Mouse (Mus musculus) adrenal gland, postnatal 14 days (tissue): ENCODE results near the gene Gm6408. TPM values are rescaled to one million over a fixed set of nuclear protein-coding genes. Genes with fewer than 3 reads are reported as not detected.

ENCODE experiments used
- total RNA-seq: library from RNA; stranded (reverse); gene quantifications from 2 replicates; pipeline ENCODE4 v1.2.3, GENCODE M21; 2021

Gm6408 gene
- total RNA-seq, 1 experiment from 2014 or later: not detected

Other genes starting within 250 kb of the Gm6408 start
- gene Wasf3, start 97.0 kb upstream of the Gm6408 start, total RNA-seq: 19.2 and 21.2 TPM in 2 replicates
- not detected in 2 replicates for gene Gm6370, start 9.4 kb downstream of the Gm6408 start, total RNA-seq
- not detected in 2 replicates for gene 4930449I24Rik, start 20.4 kb downstream of the Gm6408 start, total RNA-seq
- not detected in 2 replicates for gene Gm3402, start 32.2 kb downstream of the Gm6408 start, total RNA-seq
- gene Gm3404, start 43.8 kb downstream of the Gm6408 start, total RNA-seq: not detected in 2 replicates
- gene Gm3409, start 55.7 kb downstream of the Gm6408 start, total RNA-seq: not detected in 2 replicates
- gene Gm3415, start 74.2 kb downstream of the Gm6408 start, total RNA-seq: not detected in 2 replicates
- 0.48 TPM in 1 of 2 replicates, not detected in the other for gene Gpr12, start 103.3 kb downstream of the Gm6408 start, total RNA-seq